Mouse (Mus musculus) CH12.LX (cell line): ENCODE data around the gene Ubash3b.

Source experiments
- CHD1 ChIP-seq: IDR thresholded peaks from 2 replicates; pipeline ENCODE4 v1.6.1; 2012; ENCODE audit warnings: low read depth, low read length, improper control_type of control experiment, inconsistent platforms
- CTCF ChIP-seq, 2 experiments: IDR thresholded peaks in 1 of 2; conservative IDR thresholded peaks in 1 of 2; 2 replicates each; pipeline ENCODE4 v1.5.1; 2011 to 2012; ENCODE audit warnings: low read depth in 2 of 2, low read length in 2 of 2, improper control_type of control experiment in 1 of 2, inconsistent platforms in 1 of 2, mild to moderate bottlenecking in 1 of 2, moderate library complexity in 1 of 2
- USF1 ChIP-seq: IDR thresholded peaks from 2 replicates; pipeline ENCODE4 v1.6.1; 2014; ENCODE audit warnings: low read depth, mild to moderate bottlenecking, inconsistent platforms, low read length, improper control_type of control experiment
- USF2 ChIP-seq: conservative IDR thresholded peaks from 2 replicates; pipeline ENCODE4 v1.6.1; 2011; ENCODE audit warnings: low read depth, low read length, improper control_type of control experiment

- TF ChIP-seq USF2 = no peak
- no peak for TF ChIP-seq CTCF (conservative IDR thresholded peaks at IDR 0.05 in 1 of 2, IDR thresholded peaks at IDR 0.05 in 1 of 2; ENCODE audit: low read depth in 2 of 2, low read length in 2 of 2)
- no peak for TF ChIP-seq CHD1
- TF ChIP-seq USF1 = no peak
These were observed 12.9 kb downstream of the Ubash3b start for GRCm38 (mm10) chr9:41148600-41148999.
